Comparison of ENCODE assay signal across 12 mouse cellular contexts in genomic region chr16:95455896-95456295, GRCm38 (mm10).
A peak's percentile ranks its signal among the peaks of the same experiment; 100 is the strongest.
DNase-seq lines count a peak whose midpoint lies in the region; ATAC-seq and TF ChIP-seq lines count a peak whose summit lies in the region.
"Had no signal": no experiment of that assay in that cellular context is flagged by ENCODE, and none has a peak within 500 bp of the region (broad histone marks: within the 10 kb centered on the region; RNA-seq: fewer than 3 reads in every experiment).

No protein-coding gene starts in this region.

- H3K4me1 ChIP-seq in kidney, embryonic 16.5 days (ENCODE audit: insufficient read depth, low read length): 0 out of 2 replicates have a peak, but pooled peaks cover 4% of the 10 kb centered on the region
- no peaks in the 10 kb centered on the region for H3K4me1 ChIP-seq in stomach, embryonic 15.5 days
- H3K4me1 ChIP-seq in stomach, postnatal 0 days (replicated peaks; ENCODE audit: control insufficient read depth, insufficient read depth): no peaks in the 10 kb centered on the region
- no peaks in the 10 kb centered on the region; the same call in 1 of the 2 replicates for H3K4me1 ChIP-seq in heart, embryonic 15.5 days (replicated peaks)
- H3K4me1 ChIP-seq: midbrain, embryonic 13.5 days had no signal

- H3K9me3 ChIP-seq in kidney, embryonic 16.5 days (ENCODE audit: low read length): no peaks in the 10 kb centered on the region
- no peaks in the 10 kb centered on the region for H3K9me3 ChIP-seq in stomach, embryonic 15.5 days
- no peaks in the 10 kb centered on the region for H3K9me3 ChIP-seq in stomach, postnatal 0 days (ENCODE audit: control insufficient read depth, low read length)
- H3K9me3 ChIP-seq in heart, embryonic 15.5 days (replicated peaks): no peaks in the 10 kb centered on the region
- H3K9me3 ChIP-seq: G1E; midbrain, embryonic 13.5 days had no signal

- ATAC-seq in kidney, embryonic 16.5 days (ENCODE audit: low FRiP score, low TSS enrichment): no peak
- no peak for ATAC-seq in stomach, embryonic 15.5 days (ENCODE audit: insufficient read depth, low FRiP score, low read depth)
- ATAC-seq in stomach, postnatal 0 days (ENCODE audit: low FRiP score, low TSS enrichment): no peak
- ATAC-seq in heart, embryonic 15.5 days (replicated peaks; ENCODE audit: insufficient number of reproducible peaks, insufficient read depth, low FRiP score, low read depth): no peak
- ATAC-seq: inflammation-experienced regulatory T-cells, adult 6 months; midbrain, embryonic 13.5 days had no signal

- H3K36me3 ChIP-seq in kidney, embryonic 16.5 days (ENCODE audit: insufficient read depth, low read length): no peaks in the 10 kb centered on the region
- H3K36me3 ChIP-seq in stomach, embryonic 15.5 days: no peaks in the 10 kb centered on the region
- H3K36me3 ChIP-seq in stomach, postnatal 0 days (ENCODE audit: control insufficient read depth, insufficient read depth, low read length): no peaks in the 10 kb centered on the region
- H3K36me3 ChIP-seq in heart, embryonic 15.5 days: no peaks in the 10 kb centered on the region
- H3K36me3 ChIP-seq: midbrain, embryonic 13.5 days had no signal

- no peak for TF ChIP-seq CTCF in stomach, postnatal 0 days (IDR thresholded peaks at IDR 0.05; ENCODE audit: low read depth)

- H3K4me3 ChIP-seq in kidney, embryonic 16.5 days (ENCODE audit: low read length): peak overlapping the region; percentile 33
- H3K4me3 ChIP-seq in stomach, embryonic 15.5 days (replicated peaks): 0 out of 2 replicates have a peak overlapping the region, but pooled peaks have one; percentile 3
- no peak overlapping the region for H3K4me3 ChIP-seq in stomach, postnatal 0 days (ENCODE audit: low read depth, low read length)
- peak overlapping the region; percentile 45 for H3K4me3 ChIP-seq in heart, embryonic 15.5 days
- H3K4me3 ChIP-seq: midbrain, embryonic 13.5 days had no signal

- peak overlapping the region; percentile 40 for H3K4me2 ChIP-seq in kidney, embryonic 16.5 days (replicated peaks; ENCODE audit: low read depth, low read length)
- no peak overlapping the region for H3K4me2 ChIP-seq in stomach, embryonic 15.5 days
- no peak overlapping the region; the same call in 1 of the 2 replicates for H3K4me2 ChIP-seq in stomach, postnatal 0 days (replicated peaks; ENCODE audit: low read depth)
- peak overlapping the region; percentile 50 for H3K4me2 ChIP-seq in heart, embryonic 15.5 days
- H3K4me2 ChIP-seq: midbrain, embryonic 13.5 days had no signal

- H3K27ac ChIP-seq in kidney, embryonic 16.5 days (ENCODE audit: low read length): peak overlapping the region; percentile 26; the same call in 1 of the 2 replicates
- H3K27ac ChIP-seq in stomach, embryonic 15.5 days: no peak overlapping the region
- no peak overlapping the region for H3K27ac ChIP-seq in stomach, postnatal 0 days (replicated peaks)
- peak overlapping the region; percentile 18; the same call in 1 of the 2 replicates for H3K27ac ChIP-seq in heart, embryonic 15.5 days
- H3K27ac ChIP-seq: midbrain, embryonic 13.5 days had no signal

- no peaks in the 10 kb centered on the region for H3K27me3 ChIP-seq in kidney, embryonic 16.5 days (ENCODE audit: insufficient read depth, low read length)
- H3K27me3 ChIP-seq in stomach, embryonic 15.5 days (replicated peaks): no peaks in the 10 kb centered on the region
- H3K27me3 ChIP-seq in stomach, postnatal 0 days (ENCODE audit: control insufficient read depth, insufficient read depth, low read length): no peaks in the 10 kb centered on the region
- no peaks in the 10 kb centered on the region for H3K27me3 ChIP-seq in heart, embryonic 15.5 days
- H3K27me3 ChIP-seq: midbrain, embryonic 13.5 days had no signal

- no peak overlapping the region for H3K9ac ChIP-seq in kidney, embryonic 16.5 days (replicated peaks; ENCODE audit: low read length)
- no peak overlapping the region for H3K9ac ChIP-seq in stomach, embryonic 15.5 days
- H3K9ac ChIP-seq in stomach, postnatal 0 days (ENCODE audit: low read length): no peak overlapping the region
- H3K9ac ChIP-seq in heart, embryonic 15.5 days: peak overlapping the region; percentile 14; the same call in 1 of the 2 replicates
- H3K9ac ChIP-seq: midbrain, embryonic 13.5 days had no signal

- WGBS in kidney, embryonic 16.5 days: 64% methylated on average over 8 of the region's 8 CpGs
- 67% methylated on average over 8 of the region's 8 CpGs for WGBS in stomach, embryonic 15.5 days
- 80% methylated on average over 8 of the region's 8 CpGs for WGBS in stomach, postnatal 0 days
- WGBS in heart, embryonic 15.5 days: 72% methylated on average over 8 of the region's 8 CpGs

- no peak for DNase-seq in kidney, postnatal 25 days
- no peak for DNase-seq in stomach, postnatal 0 days (ENCODE audit: low spot score)
- peak; percentile 18 for DNase-seq in naive thymus-derived CD4-positive, alpha-beta T cell, adult 2 months (ENCODE audit: low read depth)
- no peak for DNase-seq in cerebellum, postnatal 25 days
- DNase-seq in testis, postnatal 14 days (ENCODE audit: low spot score): no peak
- DNase-seq: cerebellum, adult 9-11 months had no signal

- no peak for TF ChIP-seq EP300 in stomach, postnatal 0 days (optimal IDR thresholded peaks at IDR 0.05)

Comparison
In these comparisons a context has a peak if more than half of its experiments do, and no peak if none do; other contexts are left out.
1. H3K27ac ChIP-seq: peak in kidney, embryonic 16.5 days (single experiment) and heart, embryonic 15.5 days (single experiment); none in stomach, embryonic 15.5 days (single experiment) and stomach, postnatal 0 days (single experiment).
2. H3K4me2 ChIP-seq: peak in kidney, embryonic 16.5 days (single experiment) and heart, embryonic 15.5 days (single experiment); none in stomach, embryonic 15.5 days (single experiment) and stomach, postnatal 0 days (single experiment).